In genomic region chr17:46030323-46030730, GRCm38 (mm10) we compare ENCODE assay signal across 8 mouse cellular contexts. TPM values are rescaled to one million over a fixed set of nuclear protein-coding genes. Genes with fewer than 3 reads are reported as not detected.
A peak's percentile ranks its signal among the peaks of the same experiment; 100 is the strongest.
DNase-seq lines count a peak whose midpoint lies in the region; ATAC-seq and TF ChIP-seq lines count a peak whose summit lies in the region.

No protein-coding gene starts in this region.

- peak; percentile 27 for DNase-seq in ZHBTc4 (ENCODE audit: low read depth, low spot score)
- DNase-seq in heart, postnatal 36 days, result peak; percentile 60 to 71
- DNase-seq in thymus, postnatal 0 days (ENCODE audit: low spot score), result peak; percentile 30

- peaks cover 8% of the 10 kb centered on the region for H3K27me3 ChIP-seq in erythroblast, embryonic 14.5 days (ENCODE audit: control insufficient read depth)
- H3K27me3 ChIP-seq in limb, embryonic 12.5 days, result no peaks in the 10 kb centered on the region; the same call in 1 of the 2 replicates
- no peaks in the 10 kb centered on the region for H3K27me3 ChIP-seq in midbrain, embryonic 15.5 days (replicated peaks)

- TF ChIP-seq CTCF in embryonic fibroblast, embryonic 13.5 days (IDR thresholded peaks at IDR 0.05; ENCODE audit: borderline replicate concordance, insufficient read depth, low read length), result no peak

- H3K4me2 ChIP-seq in limb, embryonic 12.5 days, result peak overlapping the region; percentile 81
- peak overlapping the region; percentile 92 for H3K4me2 ChIP-seq in midbrain, embryonic 15.5 days

- peaks cover 58% of the 10 kb centered on the region for H3K4me1 ChIP-seq in erythroblast, embryonic 14.5 days (ENCODE audit: control insufficient read depth)
- H3K4me1 ChIP-seq in embryonic fibroblast, embryonic 13.5 days (ENCODE audit: control insufficient read depth, insufficient read depth, low read length), result peaks cover 3% of the 10 kb centered on the region; the same call in 1 of the 2 replicates
- H3K4me1 ChIP-seq in limb, embryonic 12.5 days (replicated peaks), result peaks cover 57% of the 10 kb centered on the region
- peaks cover 53% of the 10 kb centered on the region for H3K4me1 ChIP-seq in midbrain, embryonic 15.5 days

- no peak for TF ChIP-seq POLR2A in embryonic fibroblast, embryonic 13.5 days (IDR thresholded peaks at IDR 0.05; ENCODE audit: low read depth, low read length)

- peaks cover 20% of the 10 kb centered on the region for H3K36me3 ChIP-seq in erythroblast, embryonic 14.5 days (ENCODE audit: control insufficient read depth)
- H3K36me3 ChIP-seq in limb, embryonic 12.5 days, result peaks cover 19% of the 10 kb centered on the region
- no peaks in the 10 kb centered on the region for H3K36me3 ChIP-seq in midbrain, embryonic 15.5 days (replicated peaks)

- peak overlapping the region; percentile 86 for H3K4me3 ChIP-seq in erythroblast, embryonic 14.5 days (replicated peaks)
- H3K4me3 ChIP-seq in embryonic fibroblast, embryonic 13.5 days (ENCODE audit: insufficient read depth, low read length), result peak overlapping the region; percentile 88
- peak overlapping the region; percentile 90 for H3K4me3 ChIP-seq in limb, embryonic 12.5 days (replicated peaks)
- H3K4me3 ChIP-seq in midbrain, embryonic 15.5 days, result peak overlapping the region; percentile 71

- 2% methylated on average over 33 of the region's 43 CpGs for WGBS in limb, embryonic 12.5 days
- under 1% methylated on average over 41 of the region's 43 CpGs for WGBS in midbrain, embryonic 15.5 days

- H3K9ac ChIP-seq in limb, embryonic 12.5 days (replicated peaks), result peak overlapping the region; percentile 96
- peak overlapping the region; percentile 73 for H3K9ac ChIP-seq in midbrain, embryonic 15.5 days

- peak overlapping the region; percentile 82 for H3K27ac ChIP-seq in embryonic fibroblast, embryonic 13.5 days (ENCODE audit: insufficient read depth, low read length)
- peak overlapping the region; percentile 97 for H3K27ac ChIP-seq in limb, embryonic 12.5 days
- peak overlapping the region; percentile 85 for H3K27ac ChIP-seq in midbrain, embryonic 15.5 days

- no peaks in the 10 kb centered on the region for H3K9me3 ChIP-seq in erythroblast, embryonic 14.5 days (ENCODE audit: control insufficient read depth, low read length)
- no peaks in the 10 kb centered on the region for H3K9me3 ChIP-seq in limb, embryonic 12.5 days
- no peaks in the 10 kb centered on the region for H3K9me3 ChIP-seq in midbrain, embryonic 15.5 days

- intact Hi-C loops in heart, postnatal 36 days (cut with DNase I), result loop anchor here (5.0 to 10.0 kb wide), 3 partner anchors 73 to 446 kb away; no protein-coding TSS in a partner anchor

- ATAC-seq in erythroblast, adult 5-6 weeks (replicated peaks; ENCODE audit: low FRiP score, poor library complexity, severe bottlenecking), result no peak
- no peak for ATAC-seq in limb, embryonic 12.5 days (ENCODE audit: insufficient number of reproducible peaks, insufficient read depth, low FRiP score, low TSS enrichment, low read depth)
- ATAC-seq in midbrain, embryonic 15.5 days (replicated peaks), result peak; percentile 28

RNA-seq across cellular contexts. Expression of gene Vegfa, which starts 1.8 kb away (rescaled TPM):
- 0.86 and 1.3 TPM in 2 replicates for polyA plus RNA-seq in erythroblast, embryonic 14.5 days (2012)
- total RNA-seq in erythroblast, adult 5-6 weeks (2015; ENCODE audit: low replicate concordance), result 8.8 and 14.8 TPM in 2 replicates
- 5.7 and 11.3 TPM in 2 replicates for total RNA-seq in erythroblast, adult 5-6 weeks (2017; ENCODE audit: low replicate concordance)
- polyA plus RNA-seq in embryonic fibroblast, embryonic 13.5 days (2011; ENCODE audit: insufficient read length, low read depth, missing spikeins), result 140 and 154 TPM in 2 replicates
- 100 to 1,000 TPM; 203 to 277 TPM for total RNA-seq in heart, postnatal 36 days (2021)
- polyA plus RNA-seq in limb, embryonic 12.5 days (2016; fragmentation: Nextera tagmentation; extraction: Ambion mirVana), result 6.2 TPM in 2 replicates
- 4.0 and 5.4 TPM in 2 replicates for polyA plus RNA-seq in midbrain, embryonic 15.5 days (2015; fragmentation: Nextera tagmentation; extraction: Ambion mirVana)
- 1.1 and 1.3 TPM in 2 replicates for polyA plus RNA-seq in thymus, postnatal 0 days (2015; fragmentation: Nextera tagmentation; extraction: Ambion mirVana)

Comparison
In these comparisons a context has a peak if more than half of its experiments do, and no peak if none do; other contexts are left out.
1. RNA of gene Vegfa, which starts 1.8 kb away (polyA plus RNA-seq): 140 to 154 TPM in embryonic fibroblast, embryonic 13.5 days; 6.2 TPM in limb, embryonic 12.5 days, 4.0 to 5.4 TPM in midbrain, embryonic 15.5 days, 0.86 to 1.3 TPM in erythroblast, embryonic 14.5 days and 1.1 to 1.3 TPM in thymus, postnatal 0 days; every median in the first group is over 10 times any median in the second.
2. Peak in every context shown above with its lines, with median percentiles within 50 percentile points of each other: H3K4me3 ChIP-seq, DNase-seq and H3K27ac ChIP-seq.